Mouse (Mus musculus): Measurements from ENCODE around the gene Apip. TPM values are rescaled to one million over a fixed set of nuclear protein-coding genes. Genes with fewer than 3 reads are reported as not detected.

The Apip gene
- total and polyA plus RNA-seq, 3 experiments: 34.6 to 39.7 TPM; not detected in 1

DNA sequence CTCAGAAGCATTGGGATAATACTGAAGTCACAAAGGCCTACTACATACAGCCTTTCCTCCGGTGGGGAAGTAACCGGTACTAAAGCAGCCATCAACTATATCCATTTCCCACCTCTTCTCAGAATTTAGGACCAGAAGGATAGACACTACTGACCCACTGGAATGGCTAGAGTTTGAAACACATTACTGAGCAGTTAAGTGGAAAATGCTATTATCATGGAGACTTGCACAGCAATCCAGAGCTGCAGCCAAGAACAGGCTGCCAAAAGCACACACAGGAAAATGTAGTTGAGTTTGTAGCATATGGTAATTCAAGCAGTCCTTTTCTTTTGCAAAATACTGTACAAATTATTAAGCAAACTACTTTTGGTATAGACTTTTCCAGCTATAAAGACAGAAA, 28.2 kb upstream of the Apip start:
- H3K27me3 ChIP-seq (ENCODE audit: control insufficient read depth in 1 of 2, insufficient read depth in 2 of 2, low read length in 2 of 2): no peaks in the 10 kb centered on the region
- no peak overlapping the region for H3K9ac ChIP-seq (ENCODE audit: control insufficient read depth, low read depth, low read length, poor library complexity, severe bottlenecking)
- H3K79me2 ChIP-seq (ENCODE audit: control insufficient read depth, insufficient read depth, low read length, poor library complexity): peaks cover 2% of the 10 kb centered on the region; the same call in 1 of the 2 replicates
- no peak for TF ChIP-seq MAX (IDR thresholded peaks at IDR 0.05; ENCODE audit: low read length)
- no peak for TF ChIP-seq KAT2A (conservative IDR thresholded peaks at IDR 0.05; ENCODE audit: low read depth, low read length)
- no peak for TF ChIP-seq TAL1 (IDR thresholded peaks at IDR 0.05; ENCODE audit: low read length)
- no peak for TF ChIP-seq MYB (IDR thresholded peaks at IDR 0.05; ENCODE audit: low read depth, low read length)
- H3K9me3 ChIP-seq (replicated peaks; ENCODE audit: insufficient read depth, low read length): no peaks in the 10 kb centered on the region
- DNase-seq (ENCODE audit: low read depth, low spot score): no peak
- H3K4me1 ChIP-seq (ENCODE audit: control insufficient read depth in 1 of 2, insufficient read depth in 2 of 2, low read length in 2 of 2): no peaks in the 10 kb centered on the region
- no peak overlapping the region for H3K4me3 ChIP-seq (ENCODE audit: control insufficient read depth in 1 of 2, insufficient read depth in 1 of 2, low read depth in 2 of 2, low read length in 2 of 2)
- no peak overlapping the region for H3K27ac ChIP-seq (ENCODE audit: control insufficient read depth, low read depth, low read length)
- H3K36me3 ChIP-seq (ENCODE audit: control insufficient read depth in 1 of 2, insufficient read depth in 2 of 2, low read length in 2 of 2): peaks cover 0 to 4% of the 10 kb centered on the region in 2 experiments; a peak in 2 of 4 replicates

DNA sequence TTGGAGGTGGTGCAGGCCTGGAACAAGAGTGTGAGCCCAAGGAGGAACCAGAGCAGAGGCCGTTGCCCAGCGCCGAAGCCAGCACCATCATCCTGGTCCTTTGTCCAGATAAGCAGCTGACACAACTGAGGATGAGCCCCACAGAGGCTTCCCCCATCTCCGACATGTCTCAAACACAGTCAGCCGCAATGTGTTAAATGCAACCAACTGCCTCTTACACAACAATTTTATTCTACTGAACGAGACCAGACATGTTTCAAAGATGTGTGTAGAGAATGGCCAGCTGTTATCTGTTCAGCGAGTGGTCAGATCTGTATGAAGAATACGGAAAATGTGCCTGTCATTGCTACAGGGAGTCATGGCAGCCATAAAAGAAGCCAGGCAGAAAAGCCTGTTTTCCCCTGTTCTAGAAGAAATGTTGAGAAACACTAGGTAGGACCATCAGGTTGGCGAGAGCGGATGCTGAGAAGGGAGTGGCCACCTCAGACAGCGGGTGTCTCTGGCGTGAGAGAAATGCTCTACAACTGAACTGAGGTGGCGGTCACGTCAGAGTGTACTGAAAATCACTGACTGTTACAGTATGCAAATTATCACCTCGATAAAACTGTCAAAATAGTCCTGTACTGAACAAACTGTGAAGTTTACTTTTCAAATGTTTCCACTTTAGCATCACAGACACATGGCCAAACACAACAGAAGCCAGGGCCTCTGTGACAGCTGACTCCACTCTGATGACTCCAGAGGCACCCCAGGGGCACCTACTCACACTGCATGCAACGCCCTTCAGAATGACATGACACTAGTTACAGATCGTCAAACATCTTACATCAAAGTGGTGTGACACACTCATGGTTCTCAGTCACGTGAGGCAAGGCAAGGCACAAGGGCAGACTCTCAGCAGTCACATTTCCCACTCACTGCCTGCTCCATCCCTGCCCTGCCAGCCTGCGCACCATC, 21.3 kb upstream of the Apip start:
- no peaks in the 10 kb centered on the region for H3K9me3 ChIP-seq (replicated peaks; ENCODE audit: insufficient read depth, low read length)
- H3K9ac ChIP-seq (ENCODE audit: control insufficient read depth, low read depth, low read length, poor library complexity, severe bottlenecking): no peak overlapping the region
- no peak overlapping the region for H3K27ac ChIP-seq (ENCODE audit: control insufficient read depth, low read depth, low read length)
- DNase-seq (ENCODE audit: low read depth, low spot score): no peak
- H3K27me3 ChIP-seq (ENCODE audit: control insufficient read depth in 1 of 2, insufficient read depth in 2 of 2, low read length in 2 of 2): no peaks in the 10 kb centered on the region
- peaks cover 3 to 5% of the 10 kb centered on the region in 2 experiments; a peak in 3 of 4 replicates for H3K36me3 ChIP-seq (ENCODE audit: control insufficient read depth in 1 of 2, insufficient read depth in 2 of 2, low read length in 2 of 2)
- H3K4me3 ChIP-seq (ENCODE audit: control insufficient read depth in 1 of 2, insufficient read depth in 1 of 2, low read depth in 2 of 2, low read length in 2 of 2): no peak overlapping the region
- H3K79me2 ChIP-seq (ENCODE audit: control insufficient read depth, insufficient read depth, low read length, poor library complexity): peaks cover 2% of the 10 kb centered on the region; the same call in 1 of the 2 replicates
- H3K4me1 ChIP-seq (ENCODE audit: control insufficient read depth in 1 of 2, insufficient read depth in 2 of 2, low read length in 2 of 2): no peaks in the 10 kb centered on the region
- TF ChIP-seq GABPA (IDR thresholded peaks at IDR 0.05; ENCODE audit: low read depth, low read length): no peak
- no peak for TF ChIP-seq SMC3 (IDR thresholded peaks at IDR 0.05; ENCODE audit: low read depth, low read length)
- TF ChIP-seq NRF1 (IDR thresholded peaks at IDR 0.05; ENCODE audit: insufficient read depth, low read depth, low read length, poor library complexity, severe bottlenecking): no peak
- TF ChIP-seq ZMIZ1 (IDR thresholded peaks at IDR 0.05; ENCODE audit: low read depth, low read length): no peak
- no peak for TF ChIP-seq ETS1 (IDR thresholded peaks at IDR 0.05; ENCODE audit: low read depth, low read length)
- no peak for TF ChIP-seq UBTF (IDR thresholded peaks at IDR 0.05; ENCODE audit: borderline replicate concordance, insufficient read depth, low read depth, low read length)
- TF ChIP-seq ZKSCAN1 (IDR thresholded peaks at IDR 0.05; ENCODE audit: low read depth, low read length): no peak
- TF ChIP-seq POLR2AphosphoS2 (IDR thresholded peaks at IDR 0.05; ENCODE audit: low read length): no peak
- TF ChIP-seq RCOR1 (IDR thresholded peaks at IDR 0.05; ENCODE audit: low read depth, low read length): no peak
- no peak for TF ChIP-seq EP300 (IDR thresholded peaks at IDR 0.05; ENCODE audit: low read depth in 1 of 2, low read length in 2 of 2)
- no peak for TF ChIP-seq MAFK (IDR thresholded peaks at IDR 0.05; ENCODE audit: borderline replicate concordance, low read depth, low read length)
- TF ChIP-seq MEF2A (IDR thresholded peaks at IDR 0.05; ENCODE audit: extremely low read depth, insufficient replicate concordance, low read depth, low read length, poor library complexity, severe bottlenecking): no peak
- no peak for TF ChIP-seq NELFE (IDR thresholded peaks at IDR 0.05; ENCODE audit: low read depth, low read length)
- no peak for TF ChIP-seq MYB (IDR thresholded peaks at IDR 0.05; ENCODE audit: low read depth, low read length)
- no peak for TF ChIP-seq JUND (IDR thresholded peaks at IDR 0.05; ENCODE audit: low read depth, low read length)
- no peak for TF ChIP-seq CTCF (IDR thresholded peaks at IDR 0.05 in 2 of 3, conservative IDR thresholded peaks at IDR 0.05 in 1 of 3; ENCODE audit: control insufficient read depth in 1 of 3, insufficient read depth in 1 of 3, low read depth in 2 of 3, low read length in 3 of 3, poor library complexity in 1 of 3, severe bottlenecking in 1 of 3)
- TF ChIP-seq SIN3A (IDR thresholded peaks at IDR 0.05; ENCODE audit: low read length): no peak
- TF ChIP-seq ZNF384 (IDR thresholded peaks at IDR 0.05; ENCODE audit: low read depth, low read length): no peak

All from MEL (cell line).